Mouse (Mus musculus) neural tube, embryonic 14.5 days (tissue): ENCODE results near the gene Trabd2b. TPM values are rescaled to one million over a fixed set of nuclear protein-coding genes. Genes with fewer than 3 reads are reported as not detected.
A peak's percentile ranks its signal among the peaks of the same experiment; 100 is the strongest.

ENCODE experiments used
- ATAC-seq: fragments of 200-750 bp; cut with Nextera tagmentation; 2 replicates; pipeline ENCODE4 v1.8.0; 2017; ENCODE audit warnings: low read depth, mild to moderate bottlenecking, moderate TSS enrichment, moderate library complexity
- H3K27ac ChIP-seq: fragments of 300-500 bp; sonication (generic); 2 replicates; pipeline ENCODE4 v1.5.1; 2014; ENCODE audit warnings: low read depth, mild to moderate bottlenecking, control low read depth, low read length, moderate library complexity, mixed read lengths
- H3K27me3 ChIP-seq: fragments of 300-500 bp; sonication (generic); 2 replicates; pipeline ENCODE4 v1.6.1; 2014; ENCODE audit warnings: low read length; ENCODE audit not compliant: control insufficient read depth, insufficient read depth
- H3K36me3 ChIP-seq: fragments of 300-500 bp; sonication (generic); 2 replicates; pipeline ENCODE4 v1.6.1; 2014; ENCODE audit warnings: low read length, mixed read lengths; ENCODE audit not compliant: control insufficient read depth, insufficient read depth
- H3K4me1 ChIP-seq: fragments of 300-500 bp; sonication (generic); 2 replicates; pipeline ENCODE4 v1.6.1; 2014; ENCODE audit warnings: low read length; ENCODE audit not compliant: control insufficient read depth, insufficient read depth
- H3K4me2 ChIP-seq: fragments of 300-500 bp; sonication (generic); 2 replicates; pipeline ENCODE4 v1.6.1; 2014; ENCODE audit warnings: mild to moderate bottlenecking, low read depth, low read length, control low read depth
- H3K4me3 ChIP-seq: fragments of 300-500 bp; sonication (generic); 2 replicates; pipeline ENCODE4 v1.5.1; 2014; ENCODE audit warnings: low read depth, low read length, control low read depth, mixed read lengths
- H3K9ac ChIP-seq: fragments of 300-500 bp; sonication (generic); replicated peaks from 2 replicates; pipeline ENCODE4 v1.6.1; 2014; ENCODE audit warnings: low read depth, mild to moderate bottlenecking, control low read depth, low read length, mixed read lengths
- H3K9me3 ChIP-seq: fragments of 300-500 bp; sonication (generic); 2 replicates; pipeline ENCODE4 v1.6.1; 2016; ENCODE audit warnings: low read length; ENCODE audit not compliant: control insufficient read depth
- WGBS: fragments of 180-500 bp; shearing (Covaris S2); extraction: QIAGEN DNeasy Blood & Tissue Kit; methylation state at CpG from one replicate; pipeline ENCODE4 v1.1.7; 2014; 5-methylcytosine and 5-hydroxymethylcytosine counted together
- polyA plus RNA-seq: library from polyadenylated mRNA; unstranded; fragments of >200 nt; fragmentation: Nextera tagmentation; extraction: Ambion mirVana; gene quantifications from 2 replicates; pipeline ENCODE4 v1.2.1, GENCODE M21; 2014

Gene Trabd2b
- polyA plus RNA-seq, 1 experiment from 2014 or later = 0.56 TPM

- Histone ChIP-seq H3K9ac (no peak overlapping the region), H3K27ac (no peak overlapping the region), H3K9me3 (no peaks in the 10 kb centered on the region), H3K36me3 (no peaks in the 10 kb centered on the region), H3K4me3 (no peak overlapping the region), H3K4me2 (no peak overlapping the region), H3K27me3 (no peaks in the 10 kb centered on the region), H3K4me1 (no peaks in the 10 kb centered on the region)
- ATAC-seq = no peak
- WGBS = 72% methylated on average over 3 of the region's 3 CpGs
Measured at GRCm38 (mm10) chr4:114545481-114546200, 139.1 kb downstream of the Trabd2b start.

- Histone ChIP-seq H3K27ac (no peak overlapping the region), H3K36me3 (no peaks in the 10 kb centered on the region), H3K27me3 (no peaks in the 10 kb centered on the region), H3K9me3 (no peaks in the 10 kb centered on the region), H3K4me1 (0 out of 2 replicates have a peak, but pooled peaks cover 2% of the 10 kb centered on the region), H3K9ac (no peak overlapping the region), H3K4me3 (no peak overlapping the region), H3K4me2 (no peak overlapping the region)
- 68% methylated on average over 8 of the region's 8 CpGs for WGBS
- ATAC-seq = no peak
Measured at GRCm38 (mm10) chr4:114547658-114548448, 141.3 kb downstream of the Trabd2b start.

GRCm38 (mm10) chr4:114549487-114549886, 143.0 kb downstream of the Trabd2b start:
- no peaks in the 10 kb centered on the region for H3K36me3 ChIP-seq

GRCm38 (mm10) chr4:114550471-114551156, 144.1 kb downstream of the Trabd2b start:
- Histone ChIP-seq H3K36me3 (no peaks in the 10 kb centered on the region), H3K4me1 (0 out of 2 replicates have a peak, but pooled peaks cover 2% of the 10 kb centered on the region), H3K27me3 (no peaks in the 10 kb centered on the region), H3K4me2 (no peak overlapping the region), H3K9me3 (no peaks in the 10 kb centered on the region), H3K9ac (no peak overlapping the region), H3K27ac (no peak overlapping the region), H3K4me3 (no peak overlapping the region)
- 27% methylated on average over 11 of the region's 11 CpGs for WGBS
- ATAC-seq = peak; percentile 44; the same call in 1 of the 2 replicates

More at GRCm38 (mm10) chr4:114549487-114549886, 143.0 kb downstream of the Trabd2b start:
- 0 out of 2 replicates have a peak, but pooled peaks cover 2% of the 10 kb centered on the region for H3K4me1 ChIP-seq
- 93% methylated on average over 3 of the region's 3 CpGs for WGBS
- no peak overlapping the region for H3K4me3 ChIP-seq
- no peaks in the 10 kb centered on the region for H3K27me3 ChIP-seq
- no peaks in the 10 kb centered on the region for H3K9me3 ChIP-seq
- H3K27ac ChIP-seq = no peak overlapping the region
- H3K9ac ChIP-seq = no peak overlapping the region
- no peak for ATAC-seq
- no peak overlapping the region for H3K4me2 ChIP-seq

- Histone ChIP-seq H3K9ac (no peak overlapping the region), H3K4me3 (no peak overlapping the region), H3K27ac (no peak overlapping the region), H3K36me3 (no peaks in the 10 kb centered on the region), H3K27me3 (no peaks in the 10 kb centered on the region), H3K9me3 (no peaks in the 10 kb centered on the region), H3K4me1 (no peaks in the 10 kb centered on the region), H3K4me2 (no peak overlapping the region)
- 41% methylated on average over 5 of the region's 5 CpGs for WGBS
- ATAC-seq = no peak
Measured at GRCm38 (mm10) chr4:114556880-114557279, 150.4 kb downstream of the Trabd2b start.

GRCm38 (mm10) chr4:114557731-114558130, 151.2 kb downstream of the Trabd2b start:
- H3K9ac ChIP-seq = no peak overlapping the region
- H3K27ac ChIP-seq = no peak overlapping the region
- no peaks in the 10 kb centered on the region for H3K27me3 ChIP-seq
- no peaks in the 10 kb centered on the region for H3K9me3 ChIP-seq
- 26% methylated on average over 6 of the region's 6 CpGs for WGBS
- H3K4me2 ChIP-seq = no peak overlapping the region
- H3K4me1 ChIP-seq = no peaks in the 10 kb centered on the region
- no peak overlapping the region for H3K4me3 ChIP-seq
- no peak for ATAC-seq
- no peaks in the 10 kb centered on the region for H3K36me3 ChIP-seq

GRCm38 (mm10) chr4:114558487-114558886, 152.0 kb downstream of the Trabd2b start:
- no peaks in the 10 kb centered on the region for H3K9me3 ChIP-seq
- H3K4me2 ChIP-seq = no peak overlapping the region
- WGBS = 46% methylated on average over 3 of the region's 3 CpGs
- H3K4me3 ChIP-seq = no peak overlapping the region
- H3K27me3 ChIP-seq = no peaks in the 10 kb centered on the region
- no peaks in the 10 kb centered on the region for H3K4me1 ChIP-seq
- no peaks in the 10 kb centered on the region for H3K36me3 ChIP-seq
- no peak overlapping the region for H3K27ac ChIP-seq
- no peak overlapping the region for H3K9ac ChIP-seq
- ATAC-seq = no peak

GRCm38 (mm10) chr4:114560638-114561216, 154.2 kb downstream of the Trabd2b start:
- no peak overlapping the region for H3K9ac ChIP-seq
- H3K4me3 ChIP-seq = no peak overlapping the region
- no peak overlapping the region for H3K4me2 ChIP-seq
- H3K4me1 ChIP-seq = no peaks in the 10 kb centered on the region
- no peak for ATAC-seq
- 88% methylated on average over 17 of the region's 17 CpGs for WGBS
- H3K27ac ChIP-seq = no peak overlapping the region
- H3K9me3 ChIP-seq = no peaks in the 10 kb centered on the region
- no peaks in the 10 kb centered on the region for H3K36me3 ChIP-seq
- no peaks in the 10 kb centered on the region for H3K27me3 ChIP-seq
